Mouse (Mus musculus) intestine, postnatal 0 days (tissue): ENCODE measurements around the gene Dnajc6. TPM values are rescaled to one million over a fixed set of nuclear protein-coding genes. Genes with fewer than 3 reads are reported as not detected.

Source experiments
- ATAC-seq: fragments of 200-750 bp; cut with Nextera tagmentation; 2 replicates; pipeline ENCODE4 v1.8.0; 2017; ENCODE audit warnings: mild to moderate bottlenecking, moderate TSS enrichment, moderate library complexity
- H3K27ac ChIP-seq: fragments of 300-500 bp; sonication (generic); 2 replicates; pipeline ENCODE4 v1.5.1; 2014; ENCODE audit warnings: mild to moderate bottlenecking, low read depth, low read length, moderate library complexity
- H3K27me3 ChIP-seq: fragments of 300-500 bp; sonication (generic); replicated peaks from 2 replicates; pipeline ENCODE4 v1.6.1; 2014; ENCODE audit warnings: low read length, mixed read lengths; ENCODE audit not compliant: control insufficient read depth, insufficient read depth
- H3K36me3 ChIP-seq: fragments of 300-500 bp; sonication (generic); 2 replicates; pipeline ENCODE4 v1.6.1; 2014; ENCODE audit warnings: mild to moderate bottlenecking, moderate library complexity; ENCODE audit not compliant: control insufficient read depth, insufficient read depth
- H3K4me1 ChIP-seq: fragments of 300-500 bp; sonication (generic); replicated peaks from 2 replicates; pipeline ENCODE4 v1.6.1; 2014; ENCODE audit warnings: antibody characterized with exemption, low read length, mixed read lengths; ENCODE audit not compliant: control insufficient read depth, insufficient read depth
- H3K4me2 ChIP-seq: fragments of 300-500 bp; sonication (generic); replicated peaks from 2 replicates; pipeline ENCODE4 v1.6.1; 2014; ENCODE audit warnings: low read depth, mild to moderate bottlenecking, moderate library complexity
- H3K4me3 ChIP-seq: fragments of 300-500 bp; sonication (generic); 2 replicates; pipeline ENCODE4 v1.5.1; 2014; ENCODE audit warnings: low read depth, low read length
- H3K9ac ChIP-seq: fragments of 300-500 bp; sonication (generic); 2 replicates; pipeline ENCODE4 v1.6.1; 2014; ENCODE audit warnings: mild to moderate bottlenecking, low read depth, low read length
- H3K9me3 ChIP-seq: fragments of 300-500 bp; sonication (generic); 2 replicates; pipeline ENCODE4 v1.6.1; 2016; ENCODE audit warnings: mixed run types; ENCODE audit not compliant: control insufficient read depth
- CTCF ChIP-seq: sonication (generic); IDR thresholded peaks from 2 replicates; pipeline ENCODE4 v1.5.1; 2016; ENCODE audit warnings: low read depth, mild to moderate bottlenecking, control low read depth, antibody characterized with exemption, moderate library complexity
- WGBS: fragments of 180-500 bp; shearing (Covaris S2); extraction: QIAGEN DNeasy Blood & Tissue Kit; methylation state at CpG from one replicate; pipeline ENCODE4 v1.1.7; 2014; 5-methylcytosine and 5-hydroxymethylcytosine counted together
- polyA plus RNA-seq: library from polyadenylated mRNA; unstranded; fragments of >200 nt; fragmentation: Nextera tagmentation; extraction: Ambion mirVana; gene quantifications from 2 replicates; pipeline ENCODE4 v1.2.1, GENCODE M21; 2015

The Dnajc6 gene
- polyA plus RNA-seq, 1 experiment from 2014 or later, result 1.2 TPM

- Histone ChIP-seq H3K9me3 (no peaks in the 10 kb centered on the region), H3K4me1 (peaks cover 2% of the 10 kb centered on the region; the same call in 1 of the 2 replicates), H3K4me2 (no peak overlapping the region), H3K9ac (no peak overlapping the region), H3K4me3 (no peak overlapping the region), H3K27me3 (peaks cover 15% of the 10 kb centered on the region; the same call in 1 of the 2 replicates), H3K36me3 (no peaks in the 10 kb centered on the region), H3K27ac (no peak overlapping the region)
- WGBS, result 78% methylated on average over 8 of the region's 8 CpGs
- no peak for TF ChIP-seq CTCF
- no peak for ATAC-seq
These were observed 13.9 kb downstream of the Dnajc6 start for GRCm38 (mm10) chr4:101510111-101510903.

DNA sequence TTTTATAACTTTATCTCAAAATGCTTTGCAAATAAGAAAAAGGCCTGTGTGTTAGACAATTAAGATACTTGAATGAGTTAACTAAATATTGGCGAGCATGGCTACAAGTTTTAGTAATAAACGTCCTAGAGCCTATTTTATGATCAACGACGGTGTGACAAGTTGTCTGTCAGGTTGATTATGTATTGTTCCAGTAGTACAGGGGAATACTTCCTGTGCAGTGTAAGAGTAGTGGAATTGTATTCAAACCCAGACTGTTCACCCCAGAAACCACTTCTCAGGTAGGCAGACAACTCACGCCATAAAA is 14.4 kb downstream of the Dnajc6 start:
- Histone ChIP-seq H3K27ac (no peak overlapping the region), H3K9ac (no peak overlapping the region), H3K4me3 (no peak overlapping the region), H3K4me2 (no peak overlapping the region), H3K4me1 (peaks cover 2% of the 10 kb centered on the region; the same call in 1 of the 2 replicates), H3K36me3 (no peaks in the 10 kb centered on the region), H3K27me3 (peaks cover 15% of the 10 kb centered on the region; the same call in 1 of the 2 replicates), H3K9me3 (no peaks in the 10 kb centered on the region)
- ATAC-seq, result no peak
- WGBS, result 48% methylated on average over 5 of the region's 5 CpGs
- TF ChIP-seq CTCF, result no peak

- Histone ChIP-seq H3K27me3 (peaks cover 15% of the 10 kb centered on the region; the same call in 1 of the 2 replicates), H3K4me2 (no peak overlapping the region), H3K36me3 (no peaks in the 10 kb centered on the region), H3K4me3 (no peak overlapping the region), H3K27ac (no peak overlapping the region), H3K9me3 (no peaks in the 10 kb centered on the region), H3K4me1 (peaks cover 2% of the 10 kb centered on the region; the same call in 1 of the 2 replicates), H3K9ac (no peak overlapping the region)
- WGBS, result 87% methylated on average over 5 of the region's 5 CpGs
- ATAC-seq, result no peak
- TF ChIP-seq CTCF, result no peak
These were observed 15.5 kb downstream of the Dnajc6 start for GRCm38 (mm10) chr4:101511768-101512521.

DNA sequence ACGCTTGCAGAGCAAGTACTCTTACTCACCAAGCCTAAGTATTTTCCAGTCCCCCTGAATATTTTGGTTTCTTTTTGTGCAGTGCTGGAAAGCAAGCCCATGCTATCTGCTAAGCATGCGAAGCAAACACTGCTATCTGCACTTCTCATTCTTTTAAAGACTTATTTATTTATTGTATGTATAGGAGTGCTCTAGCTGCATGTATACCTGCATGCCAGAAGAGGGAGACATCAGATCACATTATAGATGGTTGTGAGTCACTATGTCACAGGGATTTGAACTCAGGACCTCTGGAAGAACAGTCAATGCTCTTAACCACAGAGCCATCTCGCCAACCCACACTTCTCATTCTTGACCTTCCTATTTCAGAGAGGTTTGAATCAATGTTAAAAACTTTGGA is 16.8 kb downstream of the Dnajc6 start:
- H3K9ac ChIP-seq, result no peak overlapping the region
- peaks cover 2% of the 10 kb centered on the region; the same call in 1 of the 2 replicates for H3K4me1 ChIP-seq
- no peaks in the 10 kb centered on the region for H3K9me3 ChIP-seq
- H3K4me3 ChIP-seq, result no peak overlapping the region
- no peaks in the 10 kb centered on the region for H3K36me3 ChIP-seq
- peaks cover 12% of the 10 kb centered on the region; the same call in 1 of the 2 replicates for H3K27me3 ChIP-seq
- peak; percentile 33 for TF ChIP-seq CTCF
- WGBS, result 87% methylated on average over 3 of the region's 3 CpGs
- H3K4me2 ChIP-seq, result no peak overlapping the region
- ATAC-seq, result no peak
- no peak overlapping the region for H3K27ac ChIP-seq

- H3K4me3 ChIP-seq, result no peak overlapping the region
- no peaks in the 10 kb centered on the region for H3K27me3 ChIP-seq
- H3K4me2 ChIP-seq, result no peak overlapping the region
- H3K27ac ChIP-seq, result no peak overlapping the region
- no peak overlapping the region for H3K9ac ChIP-seq
- no peaks in the 10 kb centered on the region for H3K9me3 ChIP-seq
- ATAC-seq, result no peak
- TF ChIP-seq CTCF, result no peak
- no peaks in the 10 kb centered on the region for H3K36me3 ChIP-seq
- no peaks in the 10 kb centered on the region for H3K4me1 ChIP-seq
- WGBS, result 95% methylated on average over 14 of the region's 14 CpGs
These were observed 19.4 kb downstream of the Dnajc6 start for GRCm38 (mm10) chr4:101515853-101516252.

GRCm38 (mm10) chr4:101516434-101517168 is 20.2 kb downstream of the Dnajc6 start:
- Histone ChIP-seq H3K27me3 (no peaks in the 10 kb centered on the region), H3K9ac (no peak overlapping the region), H3K4me2 (no peak overlapping the region), H3K27ac (no peak overlapping the region), H3K9me3 (no peaks in the 10 kb centered on the region), H3K36me3 (no peaks in the 10 kb centered on the region), H3K4me1 (no peaks in the 10 kb centered on the region), H3K4me3 (no peak overlapping the region)
- WGBS, result 85% methylated on average over 17 of the region's 17 CpGs
- no peak for ATAC-seq
- no peak for TF ChIP-seq CTCF
